Mouse (Mus musculus) NIH3T3 (cell line): ENCODE results near the gene Leap2.

ENCODE experiments used
- DNase-seq: peaks from one replicate; pipeline ENCODE4 v3.0.0-alpha.2; 2012; ENCODE audit warnings: low read depth

Gene Leap2

GRCm38 (mm10) chr11:53423036-53423435, at the start of gene Leap2:
Leap2 (minus strand) TSS chr11:53423170.
- no peak for DNase-seq

GRCm38 (mm10) chr11:53472709-53473108, 49.7 kb upstream of the Leap2 start:
- DNase-seq, result peak; percentile 41

GRCm38 (mm10) chr11:53469968-53470695, 47.2 kb upstream of the Leap2 start, which contains the start of gene Gm9837:
Gm9837 (minus strand) TSS chr11:53470479.
- peak; percentile 96 for DNase-seq

GRCm38 (mm10) chr11:53469294-53469967, 46.5 kb upstream of the Leap2 start:
- DNase-seq, result no peak

GRCm38 (mm10) chr11:53466231-53466971, 43.4 kb upstream of the Leap2 start:
- no peak for DNase-seq

GRCm38 (mm10) chr11:53463551-53464424, 40.8 kb upstream of the Leap2 start:
- no peak for DNase-seq

- DNase-seq, result no peak
Measured at GRCm38 (mm10) chr11:53461727-53462126, 38.8 kb upstream of the Leap2 start.

- DNase-seq, result peak; percentile 78
Measured at GRCm38 (mm10) chr11:53460192-53460591, 37.2 kb upstream of the Leap2 start.

- DNase-seq, result no peak
Measured at GRCm38 (mm10) chr11:53458996-53459395, 36.0 kb upstream of the Leap2 start.

GRCm38 (mm10) chr11:53457372-53457954, 34.5 kb upstream of the Leap2 start:
- DNase-seq, result peak; percentile 37

- peak; percentile 75 for DNase-seq
Measured at GRCm38 (mm10) chr11:53456474-53457371, 33.8 kb upstream of the Leap2 start, which contains the start of the genes Gm10447 and Shroom1. Gm10447 (minus strand) TSS chr11:53457110. Shroom1 (plus strand) TSS chr11:53457205.

- no peak for DNase-seq
Measured at GRCm38 (mm10) chr11:53453031-53453430, 30.1 kb upstream of the Leap2 start.

GRCm38 (mm10) chr11:53452396-53452795, 29.4 kb upstream of the Leap2 start:
- DNase-seq, result no peak

- no peak for DNase-seq
Measured at GRCm38 (mm10) chr11:53451361-53451760, 28.4 kb upstream of the Leap2 start.

- DNase-seq, result no peak
Measured at GRCm38 (mm10) chr11:53450070-53450705, 27.2 kb upstream of the Leap2 start.

GRCm38 (mm10) chr11:53448529-53448928, 25.6 kb upstream of the Leap2 start:
- DNase-seq, result peak; percentile 46

GRCm38 (mm10) chr11:53447996-53448395, 25.0 kb upstream of the Leap2 start:
- DNase-seq, result no peak

GRCm38 (mm10) chr11:53446183-53446582, 23.2 kb upstream of the Leap2 start:
- no peak for DNase-seq

GRCm38 (mm10) chr11:53445562-53445961, 22.6 kb upstream of the Leap2 start:
- no peak for DNase-seq

- DNase-seq, result peak; percentile 43
Measured at GRCm38 (mm10) chr11:53443861-53444260, 20.9 kb upstream of the Leap2 start.
